Mouse (Mus musculus) 3T3-L1 (cell line): ENCODE results near the gene Crybg3.

Experiments
- DNase-seq: peaks from one replicate; pipeline ENCODE4 v3.0.0-alpha.2; 2015; ENCODE audit warnings: low read depth, low spot score

Gene Crybg3

DNA sequence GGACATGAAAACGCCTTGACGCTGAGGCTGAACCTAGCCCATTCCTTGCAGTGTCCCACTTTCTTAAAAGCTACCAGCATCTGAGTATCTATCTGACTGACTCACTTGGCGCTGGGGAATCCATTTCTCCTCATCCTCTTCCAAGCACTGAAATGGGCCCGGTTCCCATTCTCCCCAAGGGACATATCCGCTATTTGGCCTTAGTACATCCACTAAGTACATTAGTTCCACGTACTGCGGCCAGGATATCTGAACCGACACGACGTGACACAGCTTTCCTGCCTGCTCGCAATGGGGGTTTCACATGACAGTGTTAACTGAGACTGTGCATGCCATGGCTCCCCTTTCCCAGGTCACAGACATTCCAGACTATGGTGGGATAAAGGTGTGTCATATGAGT is 66.4 kb downstream of the Crybg3 start:
- DNase-seq = no peak

- no peak for DNase-seq
These were observed 68.2 kb downstream of the Crybg3 start for GRCm38 (mm10) chr16:59532561-59532960.

DNA sequence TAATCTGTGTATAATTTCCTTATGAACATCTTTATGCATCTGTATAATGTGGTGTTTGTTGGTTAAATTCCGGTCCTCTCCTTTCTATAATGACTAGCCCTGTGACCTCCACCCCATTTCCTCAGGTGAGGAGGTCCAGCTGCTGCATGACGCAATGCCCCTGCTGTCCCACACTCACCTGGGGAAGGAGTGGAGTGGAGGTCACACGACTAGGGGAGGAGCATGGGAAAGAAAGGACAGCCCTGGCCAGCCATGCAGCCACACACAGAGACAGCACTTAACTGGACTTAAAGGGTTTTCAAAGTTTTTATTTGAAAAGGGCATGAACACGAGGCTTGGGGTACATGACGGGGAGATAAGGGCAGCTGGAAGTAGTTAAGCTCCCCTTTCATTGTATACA is 69.5 kb downstream of the Crybg3 start:
- no peak for DNase-seq

GRCm38 (mm10) chr16:59529570-59529969 is 71.2 kb downstream of the Crybg3 start:
- DNase-seq = peak; percentile 51

GRCm38 (mm10) chr16:59526939-59527338 is 73.8 kb downstream of the Crybg3 start:
- peak; percentile 26 for DNase-seq

DNA sequence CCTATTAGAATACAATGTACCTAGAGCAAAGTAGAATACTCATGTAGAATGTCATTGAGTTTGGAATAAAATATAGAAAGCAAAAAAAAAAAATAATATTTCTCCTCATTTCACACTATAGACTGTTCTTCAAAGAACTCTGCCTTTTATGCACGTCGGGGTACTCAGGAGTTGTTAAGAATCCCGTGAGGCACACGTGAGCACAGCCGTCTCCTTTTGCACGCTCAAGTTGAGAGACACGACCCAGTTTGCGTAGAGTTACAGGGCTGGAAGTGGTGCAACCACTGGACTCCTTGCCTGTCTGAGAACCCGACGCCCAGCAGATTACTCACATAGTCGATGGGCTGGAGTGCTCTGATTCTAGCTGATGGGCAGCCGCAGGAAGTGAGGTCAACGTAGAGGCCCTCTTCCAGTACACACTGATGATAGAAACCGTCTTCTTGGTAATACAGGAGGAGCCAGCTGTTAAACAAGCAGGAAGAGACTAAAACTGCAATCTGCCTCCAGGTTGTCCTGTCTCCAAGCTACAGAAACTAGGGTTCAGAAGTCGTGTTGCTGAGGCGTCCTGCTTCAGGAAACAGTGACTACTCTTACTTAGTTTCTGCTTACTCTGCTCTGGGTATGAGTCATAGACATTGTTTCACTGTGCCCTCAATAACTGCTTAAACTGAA is 78.9 kb downstream of the Crybg3 start:
- peak; percentile 33 for DNase-seq

DNA sequence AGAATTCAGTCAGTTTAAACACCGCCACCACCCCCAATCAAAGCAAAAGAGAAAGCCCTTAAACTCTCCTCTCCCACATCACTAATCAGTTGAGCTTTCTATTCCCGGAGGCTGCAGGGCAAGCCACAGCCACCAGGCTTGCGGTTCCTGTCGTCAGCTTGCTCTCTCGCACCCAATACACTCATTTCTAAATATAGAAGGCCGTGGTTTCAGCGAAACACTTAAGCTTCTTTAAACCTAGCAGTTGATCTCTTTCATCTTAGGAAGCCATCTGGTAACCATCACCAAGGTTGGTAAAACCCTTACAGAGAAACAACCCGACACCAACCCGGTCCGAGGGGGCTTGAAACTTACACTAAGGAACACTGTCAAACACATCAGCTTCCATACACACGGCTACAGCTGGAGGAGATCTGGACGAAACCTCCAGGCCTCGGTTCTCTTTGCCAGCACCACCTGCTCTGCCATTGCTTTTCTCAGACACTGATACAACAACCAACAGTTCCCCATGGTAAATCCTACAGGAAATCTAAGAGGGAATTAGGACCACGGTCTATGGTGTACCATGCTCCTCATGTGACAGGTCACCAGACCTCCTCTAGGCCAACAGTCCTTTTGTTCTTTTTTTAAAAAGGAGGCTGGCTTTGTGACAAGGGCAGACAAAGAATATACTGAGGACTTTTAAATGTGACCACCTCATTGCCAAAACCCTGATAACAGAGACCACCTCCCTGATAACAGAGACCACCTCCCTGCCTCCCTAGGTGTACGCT is 83.1 kb downstream of the Crybg3 start:
- no peak for DNase-seq

- no peak for DNase-seq
These were observed 83.8 kb downstream of the Crybg3 start for GRCm38 (mm10) chr16:59516965-59517364.

DNA sequence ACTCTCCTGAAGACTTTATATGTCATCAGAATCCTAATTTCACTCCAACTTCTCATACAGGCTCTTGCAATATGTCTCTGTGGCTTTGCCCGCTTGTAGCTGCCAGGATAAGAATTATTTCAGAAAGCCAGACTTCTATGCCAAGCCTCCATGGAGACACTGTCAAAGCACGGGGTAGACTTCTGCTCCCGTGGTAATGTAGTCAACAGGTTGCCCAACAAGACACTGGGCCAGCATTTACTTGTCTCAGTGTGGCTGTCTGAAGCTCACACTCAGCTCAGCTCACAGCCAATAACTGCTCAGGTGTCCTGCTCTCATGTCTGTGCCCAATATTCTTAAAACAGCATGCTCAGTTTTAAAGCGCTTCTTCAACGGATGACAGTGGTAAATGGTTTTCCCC is 85.6 kb downstream of the Crybg3 start:
- no peak for DNase-seq

- DNase-seq = peak; percentile 54
These were observed 90.9 kb downstream of the Crybg3 start for GRCm38 (mm10) chr16:59509830-59510229.

- no peak for DNase-seq
These were observed 101.6 kb downstream of the Crybg3 start for GRCm38 (mm10) chr16:59499180-59499579.

DNA sequence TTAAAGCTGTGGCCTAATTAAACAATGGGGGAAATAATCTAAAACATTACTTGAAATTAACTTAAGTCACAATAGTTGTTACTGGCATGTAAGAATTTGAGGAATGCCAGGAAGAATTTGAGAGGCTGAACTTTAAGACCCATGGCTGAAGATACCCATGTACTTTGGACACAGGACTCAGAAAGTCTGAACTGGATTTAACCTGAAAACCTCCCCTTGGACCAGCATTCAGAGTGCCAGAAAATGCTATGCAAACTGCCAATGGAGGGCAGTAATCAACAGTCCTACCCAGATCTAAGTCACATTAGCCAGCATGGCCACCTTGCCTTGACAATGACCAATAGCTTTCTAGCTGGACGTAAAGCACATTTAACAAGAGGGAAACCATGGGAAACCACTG is 102.8 kb downstream of the Crybg3 start:
- DNase-seq = no peak

GRCm38 (mm10) chr16:59493199-59493598 is 107.6 kb downstream of the Crybg3 start:
- no peak for DNase-seq

DNA sequence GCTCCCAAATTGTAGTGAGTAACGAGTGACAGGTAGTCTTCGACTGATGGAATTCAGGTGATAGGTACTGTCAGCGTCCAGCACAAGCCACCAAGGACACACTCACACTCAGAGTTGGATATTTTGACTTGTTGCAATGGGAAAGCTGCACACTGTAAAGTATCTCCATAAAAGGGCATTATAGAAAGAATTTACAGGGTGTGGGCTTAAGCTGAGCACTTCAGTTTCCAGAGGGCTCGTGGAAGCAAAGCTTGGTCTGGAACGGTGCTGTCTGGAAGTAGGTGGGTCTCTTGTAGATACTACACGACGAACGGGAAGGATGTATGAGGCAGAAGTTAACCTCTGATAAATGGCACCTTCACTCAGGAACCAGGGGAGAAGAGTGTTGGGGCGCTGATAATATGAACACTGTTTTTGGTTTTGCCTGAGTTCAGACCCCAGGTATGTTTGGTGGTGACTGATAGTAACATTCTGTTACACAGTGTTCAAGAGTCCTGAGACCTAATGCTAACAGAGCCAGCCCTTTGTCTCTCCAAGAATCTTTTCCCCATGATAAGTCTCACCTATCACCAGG is 112.7 kb downstream of the Crybg3 start:
- DNase-seq = no peak

DNA sequence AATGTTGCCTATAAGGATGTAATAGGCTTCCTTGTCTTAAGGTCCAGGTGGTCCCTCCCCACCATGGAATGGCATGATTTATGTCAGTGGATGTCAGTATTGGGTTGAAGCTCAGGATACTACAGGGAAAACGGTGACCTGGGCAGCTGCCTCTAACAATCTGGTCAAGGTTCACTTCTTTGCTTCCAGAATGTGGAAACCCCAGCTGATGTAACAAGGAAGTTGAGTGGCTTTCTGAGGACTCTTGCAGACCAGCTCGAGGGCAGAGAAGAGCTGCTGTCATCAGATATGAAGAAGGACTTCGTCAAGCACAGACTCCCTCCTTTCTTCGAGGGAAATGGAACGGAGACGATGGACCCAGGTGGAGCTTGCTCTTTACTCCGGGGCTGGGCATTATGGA is 113.5 kb downstream of the Crybg3 start:
- no peak for DNase-seq

GRCm38 (mm10) chr16:59477955-59478354 is 122.8 kb downstream of the Crybg3 start:
- DNase-seq = no peak

DNA sequence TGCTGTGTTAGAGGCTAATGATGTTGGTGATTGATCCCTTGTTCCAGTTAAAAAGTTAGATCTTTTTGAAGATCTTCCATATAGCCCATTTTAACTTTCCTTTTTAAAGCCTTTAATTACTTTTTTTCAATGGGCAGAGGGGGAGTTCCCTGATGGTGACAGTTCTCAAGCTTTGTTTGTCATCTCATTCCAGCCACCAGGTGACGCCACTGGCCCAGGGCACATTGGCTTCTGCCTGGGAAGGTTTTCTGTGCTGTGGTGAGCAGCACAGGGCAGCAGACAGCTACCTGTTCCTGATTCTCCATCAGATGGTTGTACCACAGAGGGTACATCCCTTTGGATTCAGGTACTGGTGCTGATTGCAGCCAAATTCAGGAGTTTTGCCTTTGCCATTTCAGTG is 126.0 kb downstream of the Crybg3 start:
- peak; percentile 79 for DNase-seq

DNA sequence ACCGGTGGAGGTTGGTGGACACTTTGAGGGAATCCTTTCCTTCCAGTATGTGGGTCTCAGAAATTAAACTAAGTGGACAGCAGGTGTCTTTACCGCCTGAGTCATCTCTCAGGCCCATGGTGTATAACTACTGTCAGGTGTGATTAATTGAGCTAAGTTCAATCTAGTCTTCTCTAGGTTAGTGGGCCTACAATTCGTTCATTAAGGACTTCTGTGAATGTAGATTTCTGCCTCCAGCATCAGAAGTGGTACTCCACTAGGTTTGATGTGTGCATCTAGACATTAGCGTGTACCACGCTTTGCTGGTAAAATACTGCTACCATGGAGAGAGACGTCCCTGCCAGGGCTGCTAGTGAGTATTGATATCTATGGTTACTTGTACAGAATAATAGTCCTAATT is 128.2 kb downstream of the Crybg3 start:
- DNase-seq = peak; percentile 24

- DNase-seq = peak; percentile 73
These were observed 129.0 kb downstream of the Crybg3 start, which contains the start of gene Riox2 for GRCm38 (mm10) chr16:59471637-59472278. Gene Riox2 (plus strand): TSS chr16:59471775.

GRCm38 (mm10) chr16:59469846-59470245 is 130.9 kb downstream of the Crybg3 start:
- no peak for DNase-seq

GRCm38 (mm10) chr16:59463973-59464372 is 136.8 kb downstream of the Crybg3 start:
- no peak for DNase-seq

GRCm38 (mm10) chr16:59463567-59463966 is 137.2 kb downstream of the Crybg3 start:
- no peak for DNase-seq
